Mouse (Mus musculus): Measurements from ENCODE around the gene Fzr1. TPM values are rescaled to one million over a fixed set of nuclear protein-coding genes. Genes with fewer than 3 reads are reported as not detected.

Fzr1 gene
- polyA plus RNA-seq, 1 experiment from 2014 or later: 127 TPM

DNA sequence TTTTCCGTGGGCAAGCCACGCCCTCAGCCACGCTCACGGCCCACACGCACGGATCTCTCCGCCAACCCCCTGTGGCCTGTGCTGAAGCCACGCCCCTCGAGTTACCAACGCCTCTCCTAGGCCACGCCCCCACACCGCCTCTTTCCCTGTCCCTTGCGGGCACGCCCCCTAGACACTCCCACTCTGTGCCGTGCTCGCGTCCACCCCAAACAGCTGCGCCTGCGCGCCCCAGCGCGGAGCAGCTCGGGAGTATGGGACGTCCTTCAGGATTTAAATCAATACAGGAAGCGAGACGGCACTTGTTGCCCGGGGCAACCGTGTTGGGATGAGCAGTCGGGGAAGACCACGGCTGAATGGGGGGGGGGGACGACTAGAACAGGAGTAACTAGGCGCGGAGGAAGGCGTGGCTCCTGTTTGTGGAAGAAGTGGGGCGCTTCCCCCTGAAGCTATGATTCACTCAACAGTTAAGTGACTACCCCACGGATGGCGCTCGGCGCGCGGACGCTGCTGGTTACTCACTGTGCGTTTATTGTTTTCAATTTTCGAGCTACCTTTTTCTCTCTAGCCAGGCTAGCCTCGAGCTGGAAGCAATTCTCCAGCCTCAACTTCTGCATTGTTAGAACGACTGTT, 352 bp upstream of the Fzr1 start:
- ATAC-seq (ENCODE audit: insufficient read depth): peak; percentile 82
- H3K4me1 ChIP-seq (replicated peaks): peaks cover 80% of the 10 kb centered on the region

GRCm38 (mm10) chr10:81377362-81377664, 1.0 kb downstream of the Fzr1 start:
- Histone ChIP-seq H3K9ac (peak overlapping the region; percentile 96), H3K27ac (replicated peaks) (peak overlapping the region; percentile 88), H3K4me1 (replicated peaks) (peaks cover 77% of the 10 kb centered on the region), H3K4me3 (replicated peaks) (peak overlapping the region; percentile 76), H3K4me2 (peak overlapping the region; percentile 74), H3K9me3 (replicated peaks) (no peaks in the 10 kb centered on the region), H3K27me3 (no peaks in the 10 kb centered on the region), H3K36me3 (replicated peaks) (peaks cover 41% of the 10 kb centered on the region)
- WGBS (ENCODE audit: insufficient replicate concordance): 44% methylated on average over 2 of the region's 2 CpGs
- ATAC-seq (ENCODE audit: insufficient read depth): no peak

More for the DNA sequence above, 352 bp upstream of the Fzr1 start:
- WGBS (ENCODE audit: insufficient replicate concordance): under 1% methylated on average over 46 of the region's 46 CpGs
- H3K4me2 ChIP-seq: peak overlapping the region; percentile 77
- peak overlapping the region; percentile 68 for H3K9ac ChIP-seq
- peak overlapping the region; percentile 76 for H3K4me3 ChIP-seq (replicated peaks)
- peaks cover 28% of the 10 kb centered on the region for H3K36me3 ChIP-seq (replicated peaks)
- no peaks in the 10 kb centered on the region for H3K9me3 ChIP-seq (replicated peaks)
- peak overlapping the region; percentile 99 for H3K27ac ChIP-seq (replicated peaks)
- H3K27me3 ChIP-seq: no peaks in the 10 kb centered on the region

DNA sequence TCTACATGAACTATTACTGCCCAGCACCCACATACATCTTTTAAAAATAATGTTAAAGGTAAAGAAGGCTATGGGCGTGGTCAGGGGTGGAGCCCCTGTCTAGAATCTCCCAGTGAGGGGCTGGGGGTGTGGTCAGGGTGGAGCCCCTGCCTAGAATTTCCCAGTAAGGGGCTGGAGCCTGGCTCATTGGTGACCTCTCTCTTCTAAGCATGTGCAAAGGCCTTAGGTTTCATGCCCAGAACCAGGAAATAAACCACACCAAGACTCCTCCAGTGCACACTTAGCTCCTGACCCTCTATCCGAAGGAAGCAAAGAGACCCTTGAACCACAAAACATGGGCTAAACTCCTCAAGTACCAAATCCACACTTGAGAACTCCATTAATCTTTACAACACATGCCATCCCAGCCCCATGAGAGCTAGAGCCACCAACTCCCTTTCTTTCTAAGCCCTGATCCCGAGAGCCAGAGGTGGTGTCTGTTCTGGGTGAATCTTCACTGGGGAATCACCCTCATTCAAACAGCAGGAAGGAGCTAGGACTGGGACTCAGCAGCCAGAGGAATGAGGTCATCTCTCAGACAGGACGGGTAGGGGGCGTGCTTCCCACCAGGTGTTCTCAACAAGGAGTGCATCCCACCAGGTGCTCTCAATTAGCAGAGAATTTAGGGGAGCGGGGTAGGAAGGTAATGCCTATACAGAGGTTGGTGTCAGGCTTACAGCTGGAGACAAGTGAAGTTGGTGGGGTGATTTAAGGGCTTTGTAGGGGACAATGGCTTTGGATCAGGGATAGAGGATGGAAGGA, 1.6 kb downstream of the Fzr1 start:
- Histone ChIP-seq H3K36me3 (replicated peaks) (peaks cover 47% of the 10 kb centered on the region), H3K4me2 (peak overlapping the region; percentile 74), H3K27me3 (no peaks in the 10 kb centered on the region), H3K9ac (peak overlapping the region; percentile 96), H3K4me1 (replicated peaks) (peaks cover 76% of the 10 kb centered on the region), H3K9me3 (replicated peaks) (no peaks in the 10 kb centered on the region), H3K4me3 (replicated peaks) (peak overlapping the region; percentile 76), H3K27ac (replicated peaks) (peak overlapping the region; percentile 88)
- 28% methylated on average over 6 of the region's 6 CpGs for WGBS (ENCODE audit: insufficient replicate concordance)
- ATAC-seq (ENCODE audit: insufficient read depth): peak; percentile 13; the same call in 1 of the 2 replicates

GRCm38 (mm10) chr10:81375322-81375721, 3.0 kb downstream of the Fzr1 start:
- Histone ChIP-seq H3K27ac (replicated peaks) (peak overlapping the region; percentile 88), H3K27me3 (no peaks in the 10 kb centered on the region), H3K4me2 (peak overlapping the region; percentile 74), H3K4me1 (replicated peaks) (peaks cover 62% of the 10 kb centered on the region), H3K4me3 (replicated peaks) (peak overlapping the region; percentile 76), H3K9ac (peak overlapping the region; percentile 96; the same call in 1 of the 2 replicates), H3K9me3 (replicated peaks) (no peaks in the 10 kb centered on the region), H3K36me3 (replicated peaks) (peaks cover 61% of the 10 kb centered on the region)
- no peak for ATAC-seq (ENCODE audit: insufficient read depth)
- 89% methylated on average over 10 of the region's 10 CpGs for WGBS (ENCODE audit: insufficient replicate concordance)

DNA sequence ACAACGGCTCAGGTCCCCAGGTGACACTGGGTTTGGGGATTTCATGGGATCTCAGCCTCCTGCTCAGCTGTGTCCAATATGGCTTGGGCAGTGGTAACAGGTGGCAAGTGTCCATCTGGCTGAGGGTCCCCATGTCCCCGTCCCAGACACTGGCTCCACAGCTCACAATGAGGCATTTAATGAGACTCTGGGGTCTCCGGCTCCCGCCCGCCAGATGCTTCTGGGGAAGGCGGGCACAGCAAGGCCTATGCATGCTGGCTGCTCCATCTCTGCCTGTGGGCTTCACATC, 11.2 kb downstream of the Fzr1 start:
- peaks cover 89% of the 10 kb centered on the region for H3K36me3 ChIP-seq (replicated peaks)
- H3K27me3 ChIP-seq: no peaks in the 10 kb centered on the region
- no peaks in the 10 kb centered on the region for H3K9me3 ChIP-seq (replicated peaks)
- no peak overlapping the region for H3K4me3 ChIP-seq (replicated peaks)
- H3K27ac ChIP-seq (replicated peaks): peak overlapping the region; percentile 96
- no peak overlapping the region for H3K4me2 ChIP-seq
- peaks cover 69% of the 10 kb centered on the region for H3K4me1 ChIP-seq (replicated peaks)
- 88% methylated on average over 6 of the region's 6 CpGs for WGBS (ENCODE audit: insufficient replicate concordance)
- no peak for ATAC-seq (ENCODE audit: insufficient read depth)
- no peak overlapping the region for H3K9ac ChIP-seq

GRCm38 (mm10) chr10:81366477-81367206, 11.7 kb downstream of the Fzr1 start:
- 61% methylated on average over 6 of the region's 6 CpGs for WGBS (ENCODE audit: insufficient replicate concordance)
- Histone ChIP-seq H3K4me1 (replicated peaks) (peaks cover 69% of the 10 kb centered on the region), H3K27me3 (no peaks in the 10 kb centered on the region), H3K9ac (no peak overlapping the region), H3K27ac (replicated peaks) (peak overlapping the region; percentile 96), H3K9me3 (replicated peaks) (no peaks in the 10 kb centered on the region), H3K4me3 (replicated peaks) (no peak overlapping the region), H3K4me2 (no peak overlapping the region), H3K36me3 (replicated peaks) (peaks cover 89% of the 10 kb centered on the region)
- ATAC-seq (ENCODE audit: insufficient read depth): no peak

DNA sequence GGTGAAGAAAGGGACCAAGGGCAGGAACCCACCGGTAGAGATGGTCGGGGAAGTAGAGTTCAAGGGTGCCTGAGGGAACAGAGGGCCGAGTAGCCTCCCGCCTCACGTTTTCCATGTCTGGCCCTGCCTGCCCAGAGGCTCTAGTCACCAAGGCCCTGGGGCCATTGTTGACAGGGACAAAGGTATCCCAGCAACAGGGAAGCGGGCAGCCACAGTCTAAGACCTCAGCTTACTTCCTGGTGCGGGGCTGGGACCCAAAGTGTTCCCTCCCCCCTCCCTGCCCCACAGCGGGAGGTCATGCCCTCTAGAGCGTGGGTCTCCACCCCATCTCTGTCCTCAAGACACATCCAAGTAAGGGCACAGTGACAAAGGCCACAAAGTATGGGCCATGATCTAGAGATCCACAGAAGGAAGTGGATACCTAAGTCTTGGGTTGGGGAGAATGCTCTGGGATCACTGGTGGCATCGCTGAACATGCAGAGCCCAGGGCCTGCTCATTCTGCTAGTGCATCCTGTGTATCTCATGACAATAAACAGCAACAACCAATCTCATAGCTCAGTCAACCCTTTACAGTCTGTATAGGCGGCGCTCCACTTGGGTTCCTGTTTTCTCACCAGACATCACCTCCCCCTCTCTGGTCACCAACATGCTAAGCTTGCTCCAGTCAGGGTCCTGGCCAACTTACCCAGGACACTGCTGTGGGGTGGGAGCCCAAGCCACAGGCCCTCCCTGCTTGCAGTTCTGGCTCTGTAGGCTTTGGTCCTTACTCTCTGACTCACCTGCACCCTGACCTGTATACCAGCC, 12.4 kb downstream of the Fzr1 start, which contains the start of gene 4930404N11Rik:
4930404N11Rik (minus strand) TSS at position 145 of the 805 bp plus-strand sequence.
- H3K36me3 ChIP-seq (replicated peaks): peaks cover 89% of the 10 kb centered on the region

GRCm38 (mm10) chr10:81365073-81365472, 13.2 kb downstream of the Fzr1 start:
- peak overlapping the region; percentile 96 for H3K27ac ChIP-seq (replicated peaks)
- no peaks in the 10 kb centered on the region for H3K9me3 ChIP-seq (replicated peaks)
- WGBS (ENCODE audit: insufficient replicate concordance): 52% methylated on average over 4 of the region's 4 CpGs
- no peak overlapping the region for H3K9ac ChIP-seq
- H3K4me2 ChIP-seq: peak overlapping the region; percentile 97; the same call in 1 of the 2 replicates
- H3K36me3 ChIP-seq (replicated peaks): peaks cover 89% of the 10 kb centered on the region
- no peak overlapping the region for H3K4me3 ChIP-seq (replicated peaks)
- H3K4me1 ChIP-seq (replicated peaks): peaks cover 85% of the 10 kb centered on the region
- H3K27me3 ChIP-seq: no peaks in the 10 kb centered on the region
- ATAC-seq (ENCODE audit: insufficient read depth): no peak

More for the DNA sequence above, 12.4 kb downstream of the Fzr1 start, which contains the start of gene 4930404N11Rik:
- 26% methylated on average over 12 of the region's 12 CpGs for WGBS (ENCODE audit: insufficient replicate concordance)
- H3K4me3 ChIP-seq (replicated peaks): no peak within 1 kb of the TSS
- H3K27ac ChIP-seq (replicated peaks): peak within 1 kb of the TSS; percentile 96
- H3K4me1 ChIP-seq (replicated peaks): peaks cover 77% of the 10 kb centered on the region
- H3K4me2 ChIP-seq: peak within 1 kb of the TSS; percentile 97
- H3K9me3 ChIP-seq (replicated peaks): no peaks in the 10 kb centered on the region
- no peak for ATAC-seq (ENCODE audit: insufficient read depth)
- H3K27me3 ChIP-seq: no peaks in the 10 kb centered on the region
- no peak within 1 kb of the TSS for H3K9ac ChIP-seq

GRCm38 (mm10) chr10:81364666-81365065, 13.7 kb downstream of the Fzr1 start:
- peak overlapping the region; percentile 96 for H3K27ac ChIP-seq (replicated peaks)
- H3K9ac ChIP-seq: no peak overlapping the region
- H3K4me1 ChIP-seq (replicated peaks): peaks cover 89% of the 10 kb centered on the region
- peaks cover 89% of the 10 kb centered on the region for H3K36me3 ChIP-seq (replicated peaks)
- no peak for ATAC-seq (ENCODE audit: insufficient read depth)
- WGBS (ENCODE audit: insufficient replicate concordance): 61% methylated on average over 28 of the region's 28 CpGs
- no peaks in the 10 kb centered on the region for H3K27me3 ChIP-seq
- H3K9me3 ChIP-seq (replicated peaks): no peaks in the 10 kb centered on the region
- H3K4me3 ChIP-seq (replicated peaks): no peak overlapping the region
- peak overlapping the region; percentile 97 for H3K4me2 ChIP-seq

- Histone ChIP-seq H3K27me3 (no peaks in the 10 kb centered on the region), H3K4me2 (peak overlapping the region; percentile 97), H3K27ac (replicated peaks) (peak overlapping the region; percentile 96), H3K4me1 (replicated peaks) (peaks cover 99% of the 10 kb centered on the region), H3K4me3 (replicated peaks) (peak overlapping the region; percentile 9), H3K36me3 (replicated peaks) (peaks cover 83% of the 10 kb centered on the region), H3K9ac (peak overlapping the region; percentile 58), H3K9me3 (replicated peaks) (no peaks in the 10 kb centered on the region)
- no peak for ATAC-seq (ENCODE audit: insufficient read depth)
- WGBS (ENCODE audit: insufficient replicate concordance): 65% methylated on average over 54 of the region's 54 CpGs
Measured at GRCm38 (mm10) chr10:81363436-81364346, 14.6 kb downstream of the Fzr1 start.

Data from liver, embryonic 15.5 days (tissue).